Mouse (Mus musculus): ENCODE data around the gene Obox2.
"Not testable (repeated sequence)": the region's sequence is repeated elsewhere in the genome, so short reads cannot be mapped to it uniquely, and the experiment has no call there.

Gene Obox2

DNA sequence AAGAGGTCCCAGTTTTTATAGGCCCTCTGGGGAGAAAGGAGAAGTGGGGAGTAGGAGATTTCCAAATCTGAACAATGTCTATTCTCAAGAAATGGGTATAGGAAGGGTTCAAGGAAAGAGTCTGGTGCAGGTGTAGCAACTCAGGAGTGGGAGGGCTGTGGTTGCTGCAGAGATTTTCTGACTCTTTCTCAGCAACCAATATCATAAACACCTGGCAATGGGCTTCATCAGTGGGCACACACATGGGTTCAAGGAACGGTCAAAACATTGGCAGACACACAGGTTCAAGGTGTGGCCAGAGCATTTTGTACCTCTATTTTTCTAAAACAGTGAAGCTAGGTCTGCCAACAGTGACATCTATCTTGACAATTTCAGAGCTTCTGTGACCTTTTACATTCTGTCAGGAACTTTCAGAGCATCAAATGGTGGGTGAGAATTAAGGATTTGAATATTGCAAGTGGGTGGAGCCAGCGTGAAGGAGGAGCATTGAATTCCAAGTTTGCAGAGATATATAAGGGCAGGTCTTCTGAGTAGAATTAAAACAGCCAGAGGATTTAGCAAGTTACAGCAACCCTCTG is at the start of gene Obox2, which contains the start of gene Obox1:
Obox2 (plus strand) TSS at position 301 of the 578 bp plus-strand sequence.
Obox1 (plus strand) TSS at position 528 of the 578 bp plus-strand sequence.
- in situ Hi-C loops (cut with MboI; ENCODE audit: low sequenced_read_pairs), result not testable (repeated sequence)

DNA sequence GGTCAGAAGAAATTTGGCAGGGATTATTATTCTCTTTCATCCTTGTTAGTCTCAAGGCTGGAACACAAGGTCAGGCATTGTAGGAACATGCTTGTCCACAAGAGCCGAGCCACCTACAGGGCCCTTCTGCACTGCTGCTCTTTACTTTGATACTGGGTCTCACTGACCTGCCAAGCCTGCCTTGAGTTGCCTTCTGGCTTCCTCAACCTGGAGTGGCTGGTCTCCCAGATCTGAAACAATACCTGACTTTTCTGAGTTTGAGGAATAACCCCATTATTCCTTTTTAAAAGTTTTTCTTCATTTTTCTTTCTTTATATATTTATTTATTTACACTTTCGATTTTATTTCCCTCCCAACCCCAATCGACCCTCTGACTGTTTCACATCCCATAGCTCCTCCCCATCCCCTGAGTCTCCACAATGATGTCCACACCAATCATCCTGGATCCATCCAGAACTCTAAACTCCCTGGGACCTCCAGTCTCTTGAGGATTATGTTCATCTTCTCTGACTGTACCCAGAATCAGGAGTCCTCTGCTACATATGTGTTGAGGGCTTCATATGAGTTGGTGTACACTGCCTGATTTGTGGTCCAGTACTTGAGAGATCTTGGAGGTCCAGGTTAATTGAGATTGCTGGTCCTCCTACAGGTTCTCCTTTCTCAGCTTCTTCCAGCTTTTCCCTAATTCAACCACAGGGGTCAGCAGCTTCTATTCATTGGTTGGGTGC is 10.8 kb downstream of the Obox2 start:
- in situ Hi-C loops (cut with MboI; ENCODE audit: low sequenced_read_pairs), result not testable (repeated sequence)

DNA sequence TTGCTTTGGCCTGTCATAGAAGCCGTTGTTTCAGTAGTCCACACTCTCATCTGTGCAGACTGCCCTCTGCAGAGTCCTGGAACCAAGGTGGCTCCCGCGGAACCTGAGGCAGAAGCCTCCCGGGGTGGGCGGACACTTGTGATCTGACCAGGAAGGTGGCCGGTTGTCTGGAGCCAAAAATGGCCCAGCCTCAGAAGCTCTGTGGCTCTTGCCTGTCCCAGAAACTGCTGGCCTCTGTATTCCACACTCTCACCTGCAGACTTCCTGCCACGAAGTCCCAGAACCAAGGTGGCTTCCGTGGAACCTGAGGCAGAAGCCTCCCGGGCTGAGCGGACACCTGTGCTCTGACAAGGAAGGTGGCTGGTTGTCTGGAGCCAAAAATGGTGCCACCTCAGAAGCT is 18.3 kb downstream of the Obox2 start:
- in situ Hi-C loops (cut with MboI; ENCODE audit: low sequenced_read_pairs), result not testable (repeated sequence)

DNA sequence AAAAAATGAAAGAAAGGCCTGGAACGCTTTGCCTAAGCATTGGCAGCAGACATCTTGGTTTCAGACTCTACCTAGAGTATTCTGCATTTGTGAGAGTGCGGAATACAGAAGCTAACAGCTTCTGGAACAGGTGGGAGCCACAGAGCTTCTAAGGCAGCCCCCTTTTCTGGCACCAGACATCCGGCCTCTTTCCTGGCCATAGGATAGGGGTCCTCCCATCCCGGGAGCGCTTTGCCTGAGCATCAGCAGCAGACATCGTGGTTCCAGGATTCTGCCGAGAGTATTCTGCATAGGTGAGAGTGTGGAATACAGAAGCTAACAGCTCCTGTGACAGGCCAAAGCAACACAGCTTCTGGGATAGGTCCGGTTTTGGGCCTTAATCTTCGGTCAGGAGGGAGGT is 29.5 kb downstream of the Obox2 start:
- in situ Hi-C loops (cut with MboI; ENCODE audit: low sequenced_read_pairs), result not testable (repeated sequence)

DNA sequence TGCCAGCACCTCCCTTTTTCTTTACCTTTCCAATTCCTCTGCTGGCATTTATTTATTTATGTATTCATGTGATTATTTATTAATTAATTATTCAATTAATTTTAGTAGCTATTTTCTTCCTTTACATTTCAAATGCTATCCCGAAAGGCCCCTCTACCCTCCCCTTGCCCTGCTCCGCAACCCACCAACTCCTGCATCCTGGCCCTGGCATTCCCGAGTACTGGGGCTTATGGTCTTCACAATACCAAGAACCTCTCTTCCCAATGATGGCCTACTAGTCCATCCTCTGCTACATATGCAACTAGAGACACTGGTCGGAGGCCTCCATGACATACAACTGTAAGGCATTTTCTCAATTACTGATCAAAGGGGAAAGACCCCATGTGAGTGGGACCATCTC is 37.0 kb downstream of the Obox2 start:
- in situ Hi-C loops (cut with MboI; ENCODE audit: low sequenced_read_pairs), result not testable (repeated sequence)

All from CH12F3 (cell line).